Mouse (Mus musculus) 3T3-L1 (cell line): ENCODE measurements around the gene Vmn2r45.
"Not testable (repeated sequence)": the region's sequence is repeated elsewhere in the genome, so short reads cannot be mapped to it uniquely, and the experiment has no call there.

Experiments
- DNase-seq: peaks from one replicate; pipeline ENCODE4 v3.0.0-alpha.2; 2015; ENCODE audit warnings: low read depth, low spot score

The Vmn2r45 gene

DNA sequence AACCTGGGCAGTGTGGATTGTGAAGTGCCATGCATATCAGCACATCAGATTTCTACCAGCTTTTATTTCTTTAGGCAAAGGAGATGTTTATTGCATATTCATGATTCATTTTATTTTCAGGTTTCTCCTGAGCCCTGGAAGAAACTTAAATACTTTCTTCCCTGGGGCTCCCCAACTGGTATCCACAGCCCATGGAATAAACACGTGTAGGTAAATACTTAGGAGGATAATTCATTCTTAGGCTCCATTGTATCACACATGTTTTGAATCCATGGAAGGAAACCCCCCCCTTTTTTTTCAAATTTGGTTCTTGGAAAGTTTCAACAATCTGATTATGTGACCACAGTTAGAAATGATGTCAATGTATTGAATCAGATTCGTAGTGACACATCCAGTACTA lies at the start of gene Vmn2r45:
Vmn2r45 (minus strand) TSS at position 101 of the 400 bp plus-strand sequence.
- not testable (repeated sequence) for DNase-seq
